Mouse (Mus musculus): ENCODE data around the gene Tom1l1.
"Not testable (repeated sequence)": the region's sequence is repeated elsewhere in the genome, so short reads cannot be mapped to it uniquely, and the experiment has no call there.

The Tom1l1 gene

DNA sequence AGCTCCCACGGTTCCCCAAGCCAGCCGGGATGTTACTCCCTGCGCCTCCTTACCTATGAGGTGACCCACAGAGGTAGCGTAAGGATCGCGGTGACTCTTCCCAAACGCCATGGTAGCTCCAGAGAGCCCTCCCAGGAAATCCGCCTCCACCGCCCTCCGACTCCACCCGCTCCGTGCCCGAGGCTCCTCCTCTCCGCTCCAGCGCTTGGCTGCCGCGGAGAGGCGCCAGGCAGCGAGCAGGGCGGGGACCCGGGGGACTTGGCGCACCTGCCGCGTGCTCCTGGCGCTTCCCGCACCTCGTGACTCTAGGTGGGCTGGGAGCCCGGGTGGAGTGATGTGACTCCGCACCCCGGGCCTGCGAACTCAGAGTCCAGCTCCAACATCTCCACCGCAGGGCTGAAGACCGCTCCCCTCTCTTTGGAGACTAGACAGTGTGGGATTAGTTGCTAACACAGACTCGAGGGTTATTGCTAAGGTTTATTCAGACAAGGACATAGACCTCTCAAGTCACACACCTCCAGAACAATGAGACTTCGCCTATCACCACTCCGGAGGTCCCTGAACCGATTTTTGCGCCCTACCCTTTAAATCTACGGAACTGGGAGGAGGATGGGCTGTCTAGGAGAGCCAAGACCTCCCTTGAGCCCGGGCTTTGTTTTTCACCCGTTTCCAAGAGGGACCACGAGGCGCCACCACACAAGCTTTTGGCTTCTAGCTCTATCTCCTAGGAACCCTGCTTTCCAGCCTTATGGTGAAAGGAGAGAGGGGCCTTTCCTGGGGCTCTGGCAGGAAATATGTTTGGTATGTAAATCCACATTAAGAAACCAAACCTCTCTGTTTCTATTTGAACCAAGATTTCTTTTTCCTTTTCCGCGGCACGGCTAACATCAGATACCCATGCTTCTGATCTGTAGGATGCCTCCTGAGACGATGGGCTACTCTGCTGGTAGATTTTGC is at the start of gene Tom1l1:
TSS of gene Tom1l1 (minus strand) at position 907 of the 957 bp plus-strand sequence.
- DNase-seq (ENCODE audit: low spot score) = peak; percentile 71

DNA sequence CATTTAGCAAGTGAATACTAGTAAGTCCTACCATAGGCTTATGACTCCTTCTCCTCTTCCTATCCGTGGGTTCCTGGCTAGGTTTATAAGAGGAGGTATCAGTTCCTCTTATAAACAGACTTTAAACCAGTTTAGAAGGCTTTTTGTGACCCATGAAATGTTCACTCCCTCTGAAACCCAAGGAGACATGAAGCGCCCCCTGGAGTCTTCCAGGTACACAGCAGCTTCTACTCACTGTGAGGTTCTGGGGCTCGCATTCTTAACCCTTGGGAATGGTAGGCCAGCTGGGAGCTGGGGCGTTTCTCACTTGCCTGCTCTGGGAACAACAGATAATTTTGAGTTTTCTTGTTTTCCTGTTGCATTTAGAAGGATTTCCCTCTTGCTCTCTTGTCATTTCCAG is 45.4 kb upstream of the Tom1l1 start:
- DNase-seq (ENCODE audit: low spot score) = no peak

DNA sequence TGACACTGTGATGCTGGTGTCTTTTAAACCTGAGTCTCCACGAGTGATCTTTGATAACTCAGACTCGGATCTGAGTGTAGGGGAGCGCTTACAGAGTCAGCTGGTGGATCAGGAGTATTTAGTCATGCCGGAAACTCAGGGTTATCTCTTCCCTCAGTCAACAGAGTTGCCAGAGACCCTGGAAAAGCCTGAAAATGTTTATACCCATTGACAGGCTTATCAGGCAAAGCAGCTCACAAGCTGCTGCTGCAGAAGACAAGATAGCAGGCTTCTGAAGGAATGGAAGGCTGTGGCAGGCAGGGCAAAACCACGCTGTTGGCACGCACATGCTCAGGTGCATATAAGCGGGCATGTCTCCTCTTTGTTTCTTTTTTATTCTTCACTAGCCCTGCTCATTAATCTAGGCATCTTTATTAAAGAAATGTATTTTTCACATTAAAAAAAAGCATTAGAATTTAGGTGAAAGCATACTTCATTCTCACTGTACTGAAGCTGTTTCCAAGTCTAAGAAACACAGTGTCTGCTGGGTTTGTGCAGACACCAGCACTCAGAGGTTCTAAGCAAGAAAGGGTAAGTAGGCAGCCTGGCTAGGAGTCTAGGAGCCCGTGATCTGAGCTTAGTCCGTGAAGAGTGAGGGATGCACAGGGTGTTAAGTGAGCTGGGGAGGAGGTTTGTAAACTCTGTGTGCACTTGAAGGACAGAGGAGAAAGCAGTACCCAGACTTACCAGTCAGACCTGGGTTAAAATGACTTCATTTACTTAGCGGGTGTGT is 39.4 kb upstream of the Tom1l1 start:
- no peak for DNase-seq (ENCODE audit: low spot score)

DNA sequence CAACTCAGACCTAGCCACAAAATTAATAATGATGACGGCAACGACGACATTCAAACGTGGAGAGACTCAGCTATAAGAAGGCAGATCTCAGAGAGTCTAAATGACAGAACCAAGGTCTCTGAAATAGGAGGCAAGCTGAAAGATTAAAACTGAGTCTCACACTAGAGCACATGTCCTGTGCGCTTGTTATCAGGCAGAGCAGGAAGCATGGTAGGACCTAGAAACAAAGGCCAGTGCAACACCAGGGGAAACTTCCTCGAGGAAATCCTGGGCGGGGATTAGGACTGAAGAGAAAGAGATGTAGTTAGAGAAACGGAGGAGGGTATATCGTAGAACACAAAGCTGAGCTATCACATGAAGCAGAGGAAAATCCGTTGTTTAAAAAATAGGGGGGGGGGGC is 38.6 kb upstream of the Tom1l1 start:
- DNase-seq (ENCODE audit: low spot score) = no peak

DNA sequence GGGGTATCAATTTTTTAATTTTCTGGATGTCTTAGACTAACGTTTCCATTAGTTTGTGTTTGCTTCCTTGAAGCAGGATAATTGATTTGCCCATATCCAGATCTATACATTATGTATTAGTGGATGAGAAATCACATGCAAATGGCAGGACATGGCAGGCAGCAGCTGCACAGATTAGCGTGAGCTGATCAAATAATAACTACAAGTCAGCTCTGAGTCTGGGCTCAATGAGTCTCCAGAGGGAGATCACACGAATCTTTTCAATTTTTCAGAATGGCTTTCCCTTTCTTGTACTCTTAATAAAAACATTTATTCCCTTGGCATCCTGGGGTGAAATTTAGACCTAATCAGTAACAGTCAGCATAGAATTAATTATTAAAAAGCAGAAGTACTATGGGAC is 34.1 kb upstream of the Tom1l1 start:
- no peak for DNase-seq (ENCODE audit: low spot score)

DNA sequence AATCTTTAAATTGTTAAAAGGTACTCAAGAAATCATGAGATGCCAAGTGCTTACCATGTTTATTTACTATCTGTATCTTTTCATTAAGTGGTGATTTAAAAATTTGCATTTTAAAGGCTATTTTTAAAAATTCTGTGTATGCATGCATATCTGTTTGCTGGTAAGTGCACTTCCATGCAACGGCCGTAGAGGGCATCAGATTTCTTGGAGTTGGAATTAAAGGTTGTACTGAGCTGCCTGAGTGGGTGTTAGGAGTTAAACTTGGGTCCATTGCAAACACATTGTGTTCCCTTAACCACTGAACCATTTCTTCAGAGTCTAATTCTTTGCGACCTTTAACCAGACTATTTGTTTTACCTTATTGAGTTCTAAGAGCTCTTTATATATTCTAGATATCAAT is 29.6 kb upstream of the Tom1l1 start:
- no peak for DNase-seq (ENCODE audit: low spot score)

DNA sequence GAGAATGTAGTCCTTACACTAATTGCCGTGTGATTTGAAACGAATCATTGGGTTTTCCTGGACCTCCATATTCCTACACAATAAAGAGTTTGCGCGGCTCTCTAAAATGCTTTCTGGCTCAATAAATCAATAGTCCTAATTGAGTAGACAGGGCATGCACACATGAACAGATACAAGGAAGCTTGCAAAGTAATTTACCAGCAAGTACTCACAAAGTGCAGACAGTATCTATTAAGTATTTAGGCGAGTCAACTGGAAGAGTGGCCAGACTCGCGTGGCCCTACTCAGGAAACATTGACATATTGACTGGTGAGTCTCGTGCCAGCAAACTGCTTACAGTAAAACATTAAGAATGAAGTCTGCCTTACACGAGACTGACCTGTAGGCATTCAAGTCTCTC is 23.4 kb upstream of the Tom1l1 start:
- no peak for DNase-seq (ENCODE audit: low spot score)

DNA sequence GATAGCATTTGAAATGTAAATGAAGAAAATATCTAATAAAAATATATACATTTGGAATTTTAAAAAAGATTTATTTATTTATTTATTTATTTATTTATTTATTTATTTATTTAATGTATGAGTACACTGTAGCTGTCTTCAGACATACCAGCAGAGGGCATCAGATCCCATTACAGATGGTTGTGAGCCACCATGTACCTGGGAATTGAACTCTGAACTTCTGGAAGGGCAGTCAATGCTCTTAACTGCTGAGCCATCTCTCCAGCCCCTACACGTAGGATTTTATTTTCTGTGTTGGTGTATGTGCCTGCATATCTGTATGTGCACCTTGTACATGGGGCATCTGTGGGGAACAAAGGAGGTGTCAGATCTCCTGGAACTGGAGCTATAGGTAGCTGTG is 19.0 kb upstream of the Tom1l1 start:
- DNase-seq (ENCODE audit: low spot score) = not testable (repeated sequence)

DNA sequence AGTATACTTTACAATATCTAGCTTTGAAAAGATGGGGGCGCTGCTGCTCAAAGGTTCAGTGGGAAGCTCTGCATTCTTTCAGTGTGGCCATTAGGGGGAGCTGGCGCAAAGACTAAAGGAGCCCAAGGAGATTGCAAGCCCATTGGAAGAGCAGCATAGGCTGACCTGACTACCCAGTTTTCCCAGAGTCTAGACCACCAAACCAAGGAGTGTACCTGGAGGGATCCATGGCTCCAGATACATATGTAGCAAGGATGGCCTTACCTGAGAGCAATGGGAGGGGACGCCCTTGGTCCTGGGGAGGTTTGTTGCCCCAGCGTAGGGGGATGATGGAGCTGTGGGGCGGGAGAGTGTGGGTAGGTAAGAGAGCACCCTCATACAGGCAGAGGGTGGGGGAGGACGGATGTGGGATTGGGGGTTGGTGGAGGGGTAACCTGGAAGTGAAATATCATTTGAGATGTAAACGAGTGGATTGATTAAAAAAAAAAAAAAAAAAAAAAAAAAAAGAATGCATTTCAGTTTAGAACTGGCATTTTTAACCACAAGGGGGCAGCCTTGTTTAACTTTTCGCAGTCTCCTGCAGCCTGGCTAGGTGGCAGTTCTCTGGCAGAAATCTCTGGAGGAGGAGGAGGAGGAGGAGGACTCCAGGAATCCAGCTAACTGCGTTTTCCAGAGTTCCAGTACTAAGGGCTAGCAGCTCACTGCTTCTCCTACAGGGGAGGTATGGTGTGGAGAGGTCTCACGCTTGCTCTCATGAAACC is 9.5 kb upstream of the Tom1l1 start:
- DNase-seq (ENCODE audit: low spot score) = peak; percentile 85

DNA sequence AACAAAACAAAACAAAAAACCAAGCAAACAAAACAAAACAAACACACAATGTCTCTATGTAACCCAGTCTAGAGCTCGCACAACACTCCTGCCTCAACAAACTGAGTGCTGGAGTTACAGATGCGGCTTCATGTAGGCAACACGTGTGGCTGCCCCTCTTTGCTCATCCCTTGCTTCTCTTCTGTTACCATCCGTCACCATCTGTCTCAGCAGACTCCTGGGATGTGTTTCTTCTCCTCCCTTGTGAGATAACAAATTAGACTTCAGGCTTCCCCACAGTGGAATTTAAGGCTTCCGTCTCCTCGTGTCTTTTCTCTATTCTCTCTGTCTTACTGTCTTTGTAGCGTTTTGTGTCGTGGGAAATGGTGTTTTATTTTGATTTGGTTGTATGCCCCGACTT is 7.6 kb upstream of the Tom1l1 start:
- DNase-seq (ENCODE audit: low spot score) = no peak

DNA sequence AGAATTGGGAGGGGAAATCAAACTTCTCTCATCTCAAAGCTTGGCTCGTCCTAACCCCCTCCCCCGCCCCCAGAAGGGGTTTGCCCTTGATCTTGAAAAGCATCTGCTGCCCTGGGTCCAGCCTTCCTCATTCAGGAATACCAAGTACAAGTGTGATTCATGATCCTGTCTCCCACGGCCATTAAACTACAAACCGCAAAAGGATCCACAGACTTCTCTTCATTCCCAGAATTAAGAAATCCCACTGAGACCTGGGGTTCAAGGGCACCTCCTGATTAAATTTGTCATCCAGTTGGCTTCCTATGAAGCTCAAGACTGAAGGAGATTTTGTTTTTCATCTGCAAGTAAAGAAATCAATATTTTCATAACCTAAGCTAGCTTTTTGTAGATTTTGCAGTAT is 6.0 kb upstream of the Tom1l1 start:
- no peak for DNase-seq (ENCODE audit: low spot score)

DNA sequence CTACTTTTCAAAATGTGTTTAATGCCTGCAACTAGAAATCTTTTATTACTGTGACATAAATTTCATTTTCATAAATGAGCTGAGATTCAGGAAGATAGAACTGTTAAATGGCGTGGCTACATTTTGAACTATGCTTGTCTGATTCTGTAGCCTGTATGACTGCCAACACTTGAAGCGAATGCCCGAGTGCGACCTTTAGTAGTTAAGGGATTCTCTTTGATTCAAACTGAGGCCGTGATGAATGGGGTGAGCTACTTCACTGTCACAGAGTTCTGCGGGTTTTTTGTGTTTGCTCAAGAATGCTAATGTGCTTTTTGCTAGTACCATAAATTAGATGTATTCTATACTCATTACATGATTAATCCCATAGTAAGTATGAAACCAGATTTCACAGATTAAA is 2.2 kb upstream of the Tom1l1 start:
- peak; percentile 35 for DNase-seq (ENCODE audit: low spot score)

DNA sequence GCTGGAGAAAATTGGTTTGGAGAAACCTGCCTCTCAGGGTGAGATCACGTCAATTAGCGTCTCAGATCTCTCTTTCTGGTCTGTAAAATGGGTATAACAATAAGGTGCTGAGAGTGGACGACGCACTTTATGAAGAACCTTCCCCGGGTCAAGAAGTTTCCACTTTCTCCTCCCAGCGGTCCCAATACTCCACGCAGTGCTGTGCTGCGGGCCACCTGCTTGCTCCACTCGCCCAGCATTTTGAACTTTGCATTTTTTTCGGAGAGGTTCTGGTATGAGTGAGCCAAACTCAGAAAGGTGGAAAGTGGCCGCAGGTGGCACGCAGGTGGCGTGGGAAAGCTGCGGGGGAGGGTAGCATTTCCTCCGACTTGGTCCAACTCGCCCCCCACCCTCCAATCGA is 1.1 kb downstream of the Tom1l1 start:
- no peak for DNase-seq (ENCODE audit: low spot score)

DNA sequence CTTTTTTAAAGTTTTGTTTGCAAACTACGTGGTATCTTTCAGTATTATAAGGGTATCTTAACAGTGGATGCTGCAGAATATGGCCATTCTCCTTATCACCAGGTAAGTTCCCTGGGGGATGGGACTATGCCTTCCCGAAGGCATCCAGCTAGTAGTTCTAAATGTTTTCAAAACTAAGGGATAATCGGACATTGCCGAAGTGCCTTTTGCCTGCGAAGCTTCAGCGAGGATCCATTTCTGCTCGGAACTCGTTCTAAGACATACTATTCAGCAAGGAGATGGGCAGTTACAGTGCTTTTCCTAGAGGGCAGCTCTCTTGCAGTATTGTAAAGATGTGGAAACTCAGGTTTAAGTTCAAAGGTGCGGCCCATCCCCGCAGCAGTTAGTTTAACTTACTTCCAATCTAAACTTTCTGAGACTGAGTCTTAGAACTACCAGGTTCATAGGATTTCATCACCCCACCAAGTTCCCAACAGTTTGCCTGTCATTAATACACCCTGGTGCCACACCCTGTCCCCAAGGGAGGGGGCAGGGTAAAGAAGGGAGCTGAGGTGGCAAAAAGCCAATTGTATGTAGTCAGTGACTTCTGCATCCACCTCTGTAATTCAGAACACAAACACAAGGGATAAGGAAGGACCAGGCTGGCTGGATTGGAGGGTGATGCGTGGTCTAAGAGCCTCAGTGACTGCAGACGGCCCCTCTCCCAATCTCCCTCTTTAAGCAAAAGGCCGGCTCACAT is 1.7 kb downstream of the Tom1l1 start:
- DNase-seq (ENCODE audit: low spot score) = no peak

DNA sequence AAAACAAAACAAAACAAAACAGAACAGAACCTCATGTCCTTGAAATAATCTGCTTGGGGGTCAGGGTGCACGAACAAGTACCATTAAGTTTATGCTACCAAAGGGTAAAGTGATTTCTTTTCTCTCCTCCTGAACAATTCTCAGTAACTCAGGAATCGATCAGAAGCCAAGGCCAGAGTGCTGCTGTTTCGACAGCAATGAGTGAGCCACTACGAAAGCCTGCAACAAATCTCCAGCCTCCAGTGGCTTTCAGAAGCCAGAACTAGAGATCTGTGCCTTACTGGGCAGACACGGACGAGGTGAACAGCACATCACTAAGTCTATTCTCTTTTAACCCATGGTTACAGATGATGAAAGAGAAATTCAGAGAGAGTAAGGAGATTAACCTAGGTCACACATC is 3.0 kb downstream of the Tom1l1 start:
- DNase-seq (ENCODE audit: low spot score) = no peak

DNA sequence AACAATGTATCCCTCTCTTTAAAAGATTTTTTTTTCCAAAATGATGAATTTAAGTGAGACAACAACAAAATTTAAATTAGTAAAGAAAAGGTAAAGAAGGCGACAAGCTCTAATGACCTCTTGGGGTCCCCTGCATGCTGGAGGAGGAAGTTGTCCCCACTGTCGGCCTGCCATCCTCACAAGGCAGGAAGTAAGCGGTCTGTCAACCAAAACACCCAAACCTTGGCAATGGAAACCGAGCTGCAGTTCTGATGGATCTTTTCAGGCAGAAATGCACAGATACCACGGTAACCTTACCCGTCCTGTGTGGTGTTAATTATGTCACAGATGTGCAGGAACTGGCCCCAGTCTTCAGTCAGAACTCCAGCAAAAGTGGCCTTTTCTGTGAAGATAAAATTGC is 3.4 kb downstream of the Tom1l1 start:
- no peak for DNase-seq (ENCODE audit: low spot score)

DNA sequence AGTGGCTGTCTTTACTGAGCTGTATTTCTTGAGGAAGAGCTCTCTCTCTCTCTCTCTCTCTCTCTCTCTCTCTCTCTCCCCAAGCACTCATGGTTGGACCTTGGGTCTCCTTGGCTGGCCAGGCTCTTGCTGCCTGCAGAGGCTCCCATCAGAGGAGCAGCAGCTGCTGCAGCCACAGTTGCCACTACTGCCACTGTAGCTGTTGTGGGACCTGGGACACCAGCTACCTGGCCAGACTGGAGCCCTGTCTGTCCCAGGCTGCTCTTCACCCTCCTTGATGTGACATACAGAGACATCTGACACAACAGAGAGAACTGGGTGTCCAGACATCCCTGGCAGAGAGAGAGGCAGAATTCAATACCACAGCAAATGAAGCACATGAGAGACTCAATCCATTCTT is 7.0 kb downstream of the Tom1l1 start:
- DNase-seq (ENCODE audit: low spot score) = no peak

DNA sequence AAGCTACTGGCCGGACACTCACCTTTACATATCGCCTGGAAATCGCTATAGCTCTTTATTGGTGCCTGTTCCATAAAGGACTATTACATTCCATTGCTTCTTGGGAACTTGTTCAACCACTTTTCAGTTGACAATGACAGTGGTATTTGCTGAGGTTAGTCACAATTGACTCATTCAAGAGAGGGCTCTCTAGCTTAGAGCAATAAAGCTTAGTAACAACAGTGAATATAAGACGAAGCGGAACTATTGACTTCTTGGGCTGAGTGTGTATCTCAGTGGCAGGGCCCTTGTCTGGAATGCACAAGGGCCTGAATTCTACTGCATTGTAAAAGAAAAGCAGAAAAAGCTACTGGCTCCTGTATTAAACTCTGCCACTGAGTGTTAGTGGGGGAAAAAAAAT is 9.6 kb downstream of the Tom1l1 start:
- no peak for DNase-seq (ENCODE audit: low spot score)

DNA sequence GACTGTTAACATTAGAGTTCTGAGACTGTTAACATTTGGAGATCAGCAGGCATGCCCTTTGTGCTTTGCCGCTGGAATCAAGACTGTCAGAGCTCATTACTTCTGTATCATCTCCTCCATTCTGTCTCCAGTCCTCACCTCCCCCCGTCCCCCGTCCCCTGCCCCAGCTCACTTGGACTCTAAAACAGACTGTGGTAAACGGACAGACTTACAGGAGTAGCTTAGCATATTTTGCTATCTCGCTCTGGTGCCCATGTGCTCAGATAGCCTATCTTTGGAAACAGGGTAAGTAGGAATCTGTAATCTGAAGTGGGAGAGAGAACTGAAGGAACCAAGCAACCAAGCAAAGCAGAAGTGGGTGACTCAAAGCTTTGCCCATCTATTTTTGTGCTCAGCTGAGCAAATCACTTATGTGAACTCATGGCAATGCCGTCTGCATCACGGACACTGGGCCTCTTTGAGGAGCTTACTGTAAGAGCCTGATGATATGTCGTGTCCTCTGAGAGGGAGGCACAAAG is 10.3 kb downstream of the Tom1l1 start:
- DNase-seq (ENCODE audit: low spot score) = no peak

DNA sequence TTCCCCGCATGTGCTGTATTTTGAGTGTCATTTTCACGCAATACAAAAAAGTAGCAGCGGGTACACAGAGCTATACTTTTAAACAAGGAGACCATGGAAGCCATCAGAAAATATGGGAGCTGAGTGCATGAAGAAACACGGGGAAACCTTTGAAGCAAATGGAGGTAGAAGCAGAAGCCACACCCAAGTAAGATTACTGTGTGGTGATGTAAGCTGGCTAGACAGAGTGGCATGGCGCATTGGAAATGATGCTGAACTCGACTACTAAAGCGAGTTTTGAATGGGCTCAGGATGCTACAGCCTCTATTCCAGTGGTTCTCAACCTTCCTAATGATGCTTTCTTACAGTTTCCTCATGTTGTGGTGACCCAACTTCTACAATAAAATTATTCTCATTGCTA is 11.1 kb downstream of the Tom1l1 start:
- no peak for DNase-seq (ENCODE audit: low spot score)

DNA sequence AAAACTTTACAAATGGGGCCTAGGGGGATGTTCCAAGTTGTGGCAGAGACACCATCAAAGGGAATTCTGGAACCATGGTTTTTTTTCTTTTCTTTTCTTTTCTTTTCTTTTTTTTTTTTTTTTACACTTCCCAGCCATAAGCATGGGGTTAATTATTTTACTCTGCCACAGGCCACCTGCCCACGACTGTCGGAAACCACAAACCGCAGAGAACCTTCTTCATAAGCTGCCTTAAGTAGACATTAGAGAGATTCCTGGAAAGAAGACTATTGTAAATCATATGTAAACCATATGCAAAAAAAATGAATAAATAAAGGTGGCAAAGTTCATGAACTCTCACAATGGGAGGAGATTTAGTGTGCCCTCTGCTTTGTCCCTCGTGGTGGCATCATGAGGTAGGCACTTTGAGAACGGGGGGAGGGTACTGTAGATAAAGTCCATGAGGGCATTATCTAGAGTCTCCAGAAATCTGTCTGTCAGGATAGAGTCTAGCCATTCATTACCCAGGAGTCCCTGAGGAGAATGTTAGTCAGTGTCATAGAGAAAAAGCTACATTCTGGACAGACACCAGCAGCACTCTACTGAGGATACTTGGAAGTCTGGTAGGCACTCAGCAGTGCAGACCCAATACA is 12.6 kb downstream of the Tom1l1 start:
- no peak for DNase-seq (ENCODE audit: low spot score)
